ENCODE assay signal across 19 mouse cellular contexts in the genomic region with DNA sequence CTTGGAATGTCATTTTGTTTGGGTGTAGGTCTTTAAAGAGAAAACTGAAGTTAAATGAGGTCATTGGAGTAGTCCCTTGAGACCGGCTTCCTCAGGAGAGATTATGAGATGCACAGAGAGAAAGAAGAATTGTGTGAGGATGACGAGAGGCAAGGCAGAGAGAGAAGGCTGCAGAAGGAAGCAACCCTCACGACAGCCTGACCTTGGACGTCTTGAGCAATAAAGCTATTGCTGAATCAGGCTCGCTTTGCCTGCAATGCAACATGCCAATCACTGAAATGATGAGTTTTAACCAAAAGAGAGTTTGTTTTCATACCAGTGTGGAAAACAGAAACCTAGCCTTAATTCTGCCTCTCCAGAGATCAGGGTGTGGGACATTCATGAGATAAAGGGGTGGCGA. TPM values are rescaled to one million over a fixed set of nuclear protein-coding genes. Genes with fewer than 3 reads are reported as not detected.
DNase-seq lines count a peak whose midpoint lies in the region; ATAC-seq and TF ChIP-seq lines count a peak whose summit lies in the region.
"Had no signal": no experiment of that assay in that cellular context is flagged by ENCODE, and none has a peak within 500 bp of the region (broad histone marks: within the 10 kb centered on the region; RNA-seq: fewer than 3 reads in every experiment).

No protein-coding gene starts in this region.

- no peak overlapping the region for H3K4me2 ChIP-seq in forebrain, embryonic 15.5 days (replicated peaks)
- H3K4me2 ChIP-seq: embryonic facial prominence, embryonic 13.5 days; forebrain, embryonic 12.5 days; hindbrain, embryonic 13.5 days had no signal

- ATAC-seq in megakaryocyte progenitor cell, adult 5-6 weeks (replicated peaks; ENCODE audit: poor library complexity): peak; percentile 68
- ATAC-seq in forebrain, embryonic 15.5 days (replicated peaks): no peak
- ATAC-seq: activated CD4-positive, CD25-positive, alpha-beta regulatory T cell, adult 4 months; hindbrain, postnatal 0 days; Patski had no signal

- H3K36me3 ChIP-seq in forebrain, embryonic 15.5 days: no peaks in the 10 kb centered on the region
- H3K36me3 ChIP-seq in kidney, adult 2 months (ENCODE audit: control insufficient read depth, insufficient read depth, low read length): no peaks in the 10 kb centered on the region
- H3K36me3 ChIP-seq: embryonic facial prominence, embryonic 13.5 days; forebrain, embryonic 12.5 days; heart, embryonic 10.5 days; hindbrain, embryonic 13.5 days had no signal

- no peak overlapping the region for H3K9ac ChIP-seq in forebrain, embryonic 15.5 days (replicated peaks)
- H3K9ac ChIP-seq: embryonic facial prominence, embryonic 13.5 days; forebrain, embryonic 12.5 days; hindbrain, embryonic 13.5 days had no signal

- peak; percentile 50 to 88 for DNase-seq in adrenal gland, adult (ENCODE audit: inconsistent age in 2 of 2, low spot score in 1 of 2)
- no peak for DNase-seq in adrenal gland, postnatal 4 days (ENCODE audit: low spot score in 2 of 2)
- peak; percentile 82 for DNase-seq in adrenal gland, adult 2 months
- peak; percentile 35 for DNase-seq in adrenal gland, postnatal 25 days
- no peak for DNase-seq in kidney, adult 2 months
- DNase-seq: cerebellum, adult 11-12 months; cerebellum, adult 9-10 months; cerebellum, postnatal 25 days; gastrocnemius, postnatal 36 days; heart, postnatal 10 days had no signal

- 82% methylated on average over 6 of the region's 6 CpGs for WGBS in forebrain, embryonic 15.5 days
- 78% methylated on average over 6 of the region's 6 CpGs for WGBS in kidney, adult 2 months

- TF ChIP-seq CTCF in kidney, adult 2 months (conservative IDR thresholded peaks at IDR 0.05; ENCODE audit: insufficient read depth, insufficient read length, low read depth, low read length): no peak

- TF ChIP-seq POLR2A in kidney, adult 2 months (IDR thresholded peaks at IDR 0.05; ENCODE audit: low read depth, low read length): no peak

- no peak overlapping the region for H3K4me3 ChIP-seq in forebrain, embryonic 15.5 days
- no peak overlapping the region for H3K4me3 ChIP-seq in kidney, adult 2 months (ENCODE audit: insufficient read depth, low read depth, low read length)
- H3K4me3 ChIP-seq: embryonic facial prominence, embryonic 13.5 days; forebrain, embryonic 12.5 days; heart, embryonic 10.5 days; hindbrain, embryonic 13.5 days had no signal

- no peaks in the 10 kb centered on the region for H3K27me3 ChIP-seq in forebrain, embryonic 15.5 days
- H3K27me3 ChIP-seq in kidney, adult 2 months (replicated peaks; ENCODE audit: control insufficient read depth, insufficient read depth, low read length): no peaks in the 10 kb centered on the region
- H3K27me3 ChIP-seq: embryonic facial prominence, embryonic 13.5 days; forebrain, embryonic 12.5 days; hindbrain, embryonic 13.5 days; Patski had no signal

- peaks cover 11% of the 10 kb centered on the region for H3K4me1 ChIP-seq in forebrain, embryonic 15.5 days
- no peaks in the 10 kb centered on the region for H3K4me1 ChIP-seq in kidney, adult 2 months (ENCODE audit: control insufficient read depth, insufficient read depth, low read length)
- H3K4me1 ChIP-seq: embryonic facial prominence, embryonic 13.5 days had no signal

- no peaks in the 10 kb centered on the region for H3K9me3 ChIP-seq in forebrain, embryonic 15.5 days
- H3K9me3 ChIP-seq: embryonic facial prominence, embryonic 13.5 days; forebrain, embryonic 12.5 days; heart, embryonic 10.5 days; hindbrain, embryonic 13.5 days had no signal

- H3K27ac ChIP-seq in forebrain, embryonic 15.5 days (replicated peaks): no peak overlapping the region
- no peak overlapping the region for H3K27ac ChIP-seq in kidney, adult 2 months (ENCODE audit: insufficient read depth, low read depth, low read length)
- H3K27ac ChIP-seq: embryonic facial prominence, embryonic 13.5 days; forebrain, embryonic 12.5 days; heart, embryonic 10.5 days; hindbrain, embryonic 13.5 days; hindbrain, postnatal 0 days had no signal

RNA-seq across cellular contexts. Expression of a gene that starts 43.5 kb away (rescaled TPM):
- total RNA-seq in adrenal gland, postnatal 4 days (2021): 10 to 100 TPM; 16.7 to 25.9 TPM
- 10 to 100 TPM; 16.0 to 29.3 TPM for total RNA-seq in adrenal gland, adult 2 months (2021)
- 9.5 and 11.7 TPM in 2 replicates for polyA plus RNA-seq in adrenal gland, adult 2 months (2012; rRNA removed)
- 32.2 and 39.7 TPM in 2 replicates for total RNA-seq in adrenal gland, postnatal 25 days (2021)
- 21.4 TPM in 2 replicates for total RNA-seq in megakaryocyte progenitor cell, adult 5-6 weeks (2015)
- total RNA-seq in megakaryocyte progenitor cell, adult 5-6 weeks (2017): 21.1 and 28.5 TPM in 2 replicates
- 10.0 and 10.7 TPM in 2 replicates for polyA plus RNA-seq in forebrain, embryonic 15.5 days (2015; fragmentation: Nextera tagmentation; extraction: Ambion mirVana)
- polyA plus RNA-seq in kidney, adult 2 months (2012; rRNA removed): 27.1 and 29.2 TPM in 2 replicates

Comparison
In these comparisons a context has a peak if more than half of its experiments do, and no peak if none do; other contexts are left out.
1. DNase-seq: peak in adrenal gland, adult (2 of 2), adrenal gland, adult 2 months (single experiment) and adrenal gland, postnatal 25 days (single experiment); none in adrenal gland, postnatal 4 days (0 of 2) and kidney, adult 2 months (single experiment).